Mouse (Mus musculus): ENCODE results near the gene Hoxc10.

The Hoxc10 gene

DNA sequence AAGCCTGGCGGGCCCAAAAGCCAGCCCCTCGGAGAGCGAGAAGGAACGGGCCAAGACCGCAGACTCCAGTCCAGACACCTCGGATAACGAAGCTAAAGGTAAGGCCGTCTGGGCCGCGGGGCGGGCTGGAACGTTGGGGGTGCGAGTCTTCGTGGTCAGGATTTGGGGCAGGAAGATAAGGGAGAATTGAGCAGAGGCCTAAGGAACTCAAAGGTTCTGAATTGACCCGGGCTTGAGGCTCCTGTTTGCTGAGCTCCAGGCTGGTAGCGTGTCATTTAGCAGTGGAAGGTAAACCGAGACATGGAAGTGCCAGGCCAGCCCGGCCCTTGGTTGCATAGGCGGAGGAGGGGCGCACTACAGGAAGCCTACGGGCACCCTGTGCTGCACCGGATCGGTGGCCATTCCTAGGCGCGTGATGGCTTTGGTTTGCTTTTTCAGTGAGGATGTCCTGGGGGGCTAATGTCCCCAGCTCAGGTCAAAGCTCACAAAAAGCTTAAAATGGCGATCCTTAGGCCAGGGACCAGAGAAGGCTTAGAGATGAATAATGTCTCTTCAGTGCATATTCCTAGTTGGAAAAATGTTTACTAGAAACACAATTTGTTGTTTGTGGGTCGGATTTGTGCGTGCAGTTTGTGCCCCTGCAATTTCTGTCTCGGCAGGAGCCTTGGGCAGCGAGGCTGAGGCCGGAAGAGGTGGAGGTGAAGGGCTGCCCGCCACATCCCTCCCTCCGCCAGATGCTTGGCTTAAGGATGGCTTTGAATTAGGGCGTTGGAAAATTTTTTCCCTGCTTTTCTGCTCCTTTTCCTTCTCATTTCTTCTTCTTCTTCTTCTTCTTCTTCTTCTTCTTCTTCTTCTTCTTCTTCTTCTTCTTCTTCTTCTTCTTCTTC, 1.2 kb downstream of the Hoxc10 start:
- no peak for DNase-seq (ENCODE audit: low read depth, low spot score)

- no peak for DNase-seq (ENCODE audit: low read depth, low spot score)
Observed at GRCm38 (mm10) chr15:102969296-102969695, 2.7 kb downstream of the Hoxc10 start.

GRCm38 (mm10) chr15:102970740-102971139, 4.1 kb downstream of the Hoxc10 start:
- no peak for DNase-seq (ENCODE audit: low read depth, low spot score)

- DNase-seq (ENCODE audit: low read depth, low spot score): no peak
Observed at GRCm38 (mm10) chr15:102972254-102972653, 5.7 kb downstream of the Hoxc10 start.

DNA sequence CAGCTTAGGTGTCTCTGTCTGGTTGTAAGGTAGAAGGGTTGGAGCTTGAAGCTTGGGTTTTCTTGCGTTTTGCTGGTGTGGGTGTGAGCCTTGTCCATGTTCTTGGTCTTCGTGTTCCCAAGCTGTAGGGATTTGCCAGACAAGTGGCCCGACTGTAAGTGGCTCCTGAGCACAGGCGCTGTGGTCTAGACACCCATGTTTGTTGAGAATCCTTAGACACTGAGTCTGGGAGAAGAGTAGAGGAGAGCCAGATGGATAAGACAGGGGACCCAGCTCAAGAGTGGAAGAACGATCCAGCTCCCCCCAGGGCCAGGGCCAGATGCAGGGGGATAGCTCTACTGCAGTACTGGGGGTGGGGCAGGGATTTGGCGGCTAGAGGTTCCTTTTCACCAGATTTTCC, 6.2 kb downstream of the Hoxc10 start:
- no peak for DNase-seq (ENCODE audit: low read depth, low spot score)

DNA sequence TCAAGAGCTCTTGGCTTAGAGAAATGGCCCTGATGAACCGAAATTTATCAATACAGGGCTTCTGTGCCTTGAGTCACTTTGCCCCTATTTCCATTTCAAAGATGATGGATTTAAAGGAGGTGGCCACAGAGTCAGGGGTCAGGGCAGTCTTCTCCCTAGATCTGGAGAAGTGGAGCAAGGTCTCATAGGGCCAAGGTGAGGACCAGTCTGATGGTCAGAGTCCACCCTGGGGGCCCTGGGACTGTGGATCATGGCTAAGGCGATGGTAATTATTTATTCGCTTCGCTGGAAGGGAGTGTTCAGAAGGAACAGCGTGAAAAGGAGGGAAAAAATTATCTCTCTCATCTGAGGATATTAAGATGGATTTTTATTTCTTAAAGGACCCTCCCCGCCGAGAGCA, 8.4 kb downstream of the Hoxc10 start:
- DNase-seq (ENCODE audit: low read depth, low spot score): no peak

GRCm38 (mm10) chr15:102975688-102976111, 9.1 kb downstream of the Hoxc10 start:
- DNase-seq (ENCODE audit: low read depth, low spot score): no peak

DNA sequence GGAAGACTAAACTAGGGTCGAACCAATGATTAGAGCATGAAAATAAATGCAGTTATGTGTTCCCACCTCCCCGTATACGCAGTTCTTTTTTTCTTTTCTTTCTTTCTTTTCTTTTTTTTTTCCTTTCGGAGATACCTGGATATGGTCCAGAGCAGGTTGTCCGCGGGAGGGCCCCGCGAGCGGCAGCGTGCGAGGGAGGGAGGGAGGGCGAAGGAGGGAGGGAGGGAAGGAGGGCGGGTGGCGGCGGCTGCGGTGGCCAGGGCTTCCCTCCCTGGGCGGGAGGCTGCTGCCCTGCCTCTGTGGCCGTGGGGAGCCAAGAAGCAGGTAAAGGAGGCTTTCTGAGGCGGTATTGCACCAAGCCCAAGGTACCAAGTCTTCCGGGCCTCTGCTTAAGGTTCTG, 9.6 kb downstream of the Hoxc10 start, which contains the start of gene Hoxc9:
Gene Hoxc9 (plus strand): TSS at position 269 of the 400 bp plus-strand sequence.
- no peak for DNase-seq (ENCODE audit: low read depth, low spot score)

DNA sequence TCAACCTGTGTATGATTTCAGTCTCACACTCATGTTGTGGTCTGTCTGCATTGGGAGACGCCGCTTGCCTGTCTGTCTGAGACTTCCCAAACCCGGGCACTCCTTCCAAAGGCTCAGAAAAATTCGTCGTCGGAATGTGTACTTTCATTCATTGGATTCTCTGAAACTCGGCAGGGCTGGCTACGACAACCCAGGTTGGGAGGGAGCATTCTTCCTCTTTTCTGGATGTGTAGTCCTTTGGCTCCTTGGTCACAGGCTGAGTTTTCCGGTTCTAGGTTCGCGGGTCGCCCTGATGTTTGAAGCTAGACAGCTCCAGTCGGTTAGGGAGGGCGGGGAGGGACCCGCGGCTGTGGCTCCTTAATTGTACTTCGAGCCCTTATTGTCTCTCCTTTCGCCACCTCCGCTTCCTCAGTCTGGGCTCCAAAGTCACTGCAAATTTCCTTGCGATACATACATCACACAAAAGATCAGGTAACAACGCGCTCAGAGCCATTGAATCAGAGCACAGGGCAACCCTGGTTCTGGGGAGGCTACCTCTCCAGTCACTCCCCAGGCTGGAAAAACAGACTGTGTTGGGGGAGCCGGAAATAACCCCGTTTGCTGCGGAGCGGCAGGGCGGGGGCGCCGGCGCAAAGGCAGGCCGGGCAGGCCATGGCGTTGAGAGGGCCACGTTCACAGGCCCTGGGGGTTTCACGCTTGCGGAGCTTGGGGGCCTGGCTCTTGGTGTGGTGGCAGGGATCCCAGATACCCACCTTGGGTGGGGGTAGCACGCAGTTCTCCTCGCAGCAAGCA, 10.2 kb downstream of the Hoxc10 start:
- DNase-seq (ENCODE audit: low read depth, low spot score): no peak

DNA sequence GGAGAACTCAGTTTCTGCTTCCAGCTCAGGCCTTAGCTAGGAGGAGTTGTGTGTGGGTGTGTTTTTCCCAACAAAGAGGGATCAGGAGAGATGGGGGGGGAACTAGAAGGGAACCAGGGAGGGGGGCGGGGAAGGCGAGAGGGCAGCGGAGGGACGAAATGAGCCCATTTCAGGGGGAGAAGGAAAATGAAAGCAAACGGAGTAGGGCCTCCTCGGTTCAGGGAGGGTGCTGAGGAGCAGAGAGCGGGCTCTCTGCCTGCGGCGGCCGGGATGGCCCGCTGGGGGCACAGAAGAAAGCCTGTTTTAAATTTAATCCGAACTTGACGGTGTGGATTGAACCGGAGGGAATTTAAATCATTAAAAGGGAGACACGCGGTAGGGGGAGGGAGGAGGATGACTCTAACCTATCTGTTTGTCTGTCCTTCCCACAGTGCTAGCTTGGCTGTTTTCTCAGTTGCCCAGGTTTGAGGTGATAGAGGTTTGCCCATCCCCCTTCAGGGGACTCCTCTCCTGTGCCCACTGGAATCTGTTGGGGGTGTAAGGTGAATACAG, 10.9 kb downstream of the Hoxc10 start:
- DNase-seq (ENCODE audit: low read depth, low spot score): no peak

- no peak for DNase-seq (ENCODE audit: low read depth, low spot score)
Observed at GRCm38 (mm10) chr15:102978615-102979515, 12.3 kb downstream of the Hoxc10 start.

GRCm38 (mm10) chr15:102979936-102980335, 13.3 kb downstream of the Hoxc10 start:
- no peak for DNase-seq (ENCODE audit: low read depth, low spot score)

DNA sequence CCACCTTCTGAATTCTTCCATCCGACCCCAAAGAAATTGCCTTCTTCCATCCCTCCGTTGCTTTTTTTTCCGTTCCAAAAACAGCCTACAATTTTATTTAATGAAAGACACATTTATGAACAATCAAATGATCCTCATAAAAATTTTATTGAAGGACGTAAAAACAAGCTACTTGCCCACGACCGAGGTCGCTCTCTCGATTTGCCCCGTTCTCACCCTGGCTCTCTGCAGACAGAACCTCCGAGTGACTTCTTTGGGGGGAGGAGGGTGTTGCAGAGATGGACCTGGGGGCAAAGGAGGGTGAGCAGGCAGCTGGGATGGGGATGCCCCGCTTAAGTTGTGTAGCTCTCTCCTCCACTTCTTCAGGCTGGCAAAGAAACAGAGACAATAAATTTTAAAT, 13.8 kb downstream of the Hoxc10 start:
- DNase-seq (ENCODE audit: low read depth, low spot score): no peak

DNA sequence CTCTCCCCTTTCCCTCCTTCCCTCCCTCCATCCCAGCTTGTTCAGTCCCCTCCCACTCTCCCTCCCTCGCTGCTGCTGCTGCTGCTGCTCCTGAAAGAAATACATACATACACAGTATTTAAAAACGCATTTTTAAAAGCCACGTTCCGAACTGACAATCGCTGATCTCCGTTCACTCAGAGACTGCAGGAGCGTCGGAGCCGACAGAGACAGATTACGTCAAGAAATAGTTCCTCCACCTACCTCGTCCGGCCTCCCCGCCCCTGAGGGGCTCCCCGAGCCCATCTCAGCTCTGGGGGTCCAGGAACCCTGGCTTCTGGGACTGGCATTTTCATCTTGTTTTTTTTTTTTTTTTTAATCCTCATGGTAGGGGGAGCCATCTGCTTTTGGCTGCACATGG, 14.3 kb downstream of the Hoxc10 start:
- DNase-seq (ENCODE audit: low read depth, low spot score): no peak

DNA sequence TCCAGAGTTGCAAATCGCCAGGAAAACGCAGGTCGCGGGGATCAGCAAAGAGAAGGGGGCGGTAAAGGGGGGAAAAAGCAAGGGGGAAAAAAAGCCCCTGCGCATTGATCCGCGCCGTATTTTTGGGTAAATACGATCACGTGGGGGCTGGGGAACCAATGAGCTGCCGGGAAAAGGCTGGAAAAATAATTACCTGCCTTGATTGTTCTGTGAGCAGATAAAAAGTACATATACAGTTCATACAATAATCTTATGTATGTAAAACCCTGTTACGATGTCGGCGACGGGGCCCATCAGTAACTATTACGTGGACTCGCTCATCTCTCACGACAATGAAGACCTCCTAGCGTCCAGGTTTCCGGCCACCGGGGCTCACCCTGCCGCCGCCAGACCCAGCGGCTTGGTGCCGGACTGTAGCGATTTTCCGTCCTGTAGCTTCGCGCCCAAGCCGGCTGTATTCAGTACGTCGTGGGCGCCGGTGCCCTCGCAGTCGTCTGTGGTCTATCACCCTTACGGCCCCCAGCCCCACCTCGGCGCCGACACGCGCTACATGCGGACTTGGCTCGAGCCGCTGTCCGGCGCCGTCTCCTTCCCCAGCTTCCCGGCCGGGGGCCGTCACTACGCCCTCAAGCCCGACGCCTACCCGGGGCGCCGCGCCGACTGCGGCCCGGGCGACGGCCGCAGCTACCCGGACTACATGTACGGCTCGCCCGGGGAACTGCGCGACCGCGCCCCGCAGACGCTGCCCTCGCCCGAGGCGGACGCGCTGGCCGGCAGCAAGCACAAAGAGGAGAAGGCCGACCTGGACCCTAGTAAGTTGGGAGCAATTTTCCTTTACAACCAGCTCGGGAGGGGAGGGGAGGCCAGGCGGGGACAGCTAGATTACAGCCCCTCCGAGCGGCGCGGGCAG, 15.0 kb downstream of the Hoxc10 start:
- DNase-seq (ENCODE audit: low read depth, low spot score): peak; percentile 75

- no peak for DNase-seq (ENCODE audit: low read depth, low spot score)
Observed at GRCm38 (mm10) chr15:102983716-102984115, 17.1 kb downstream of the Hoxc10 start.

DNA sequence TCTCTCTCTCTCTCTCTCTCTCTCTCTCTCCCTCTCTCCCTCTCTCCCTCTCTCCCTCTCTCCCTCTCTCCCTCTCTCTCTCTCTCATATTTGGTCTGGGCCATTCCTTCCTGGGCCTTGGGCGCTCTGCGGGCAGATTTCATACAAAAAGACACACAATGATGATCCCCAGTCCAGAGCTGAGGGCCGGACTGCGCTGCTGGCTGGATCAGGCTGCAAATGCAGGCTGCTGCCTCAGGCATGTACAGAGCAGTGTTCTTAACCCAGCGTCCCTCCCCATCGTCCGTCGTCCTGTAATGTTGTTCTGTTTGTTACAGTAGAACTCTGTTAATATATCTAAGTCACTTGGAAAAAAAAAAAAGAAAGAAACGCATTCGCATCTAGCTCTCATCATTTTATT, 17.9 kb downstream of the Hoxc10 start:
- no peak for DNase-seq (ENCODE audit: low read depth, low spot score)

DNA sequence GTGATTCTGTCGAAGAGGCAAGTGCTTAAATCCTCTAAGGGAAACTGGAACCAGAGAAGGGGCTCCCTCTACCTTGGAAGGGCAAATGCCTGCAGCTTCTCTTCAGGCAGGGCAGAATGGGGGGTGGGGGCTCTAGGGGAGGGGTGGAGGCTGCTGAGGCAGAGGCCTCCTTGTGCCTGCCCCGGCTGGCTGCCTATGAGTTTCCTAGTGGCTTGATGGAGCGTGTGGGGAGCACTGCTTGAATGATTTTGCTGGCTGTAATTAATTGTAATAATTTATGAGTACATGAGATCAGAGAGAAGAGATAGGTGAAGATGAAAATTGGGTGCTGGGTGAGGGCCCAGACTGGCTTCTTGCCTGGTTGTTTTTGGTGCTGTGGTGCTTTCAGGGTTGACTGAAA, 18.3 kb downstream of the Hoxc10 start:
- DNase-seq (ENCODE audit: low read depth, low spot score): no peak

GRCm38 (mm10) chr15:102987124-102987833, 20.7 kb downstream of the Hoxc10 start:
- peak; percentile 95 for DNase-seq (ENCODE audit: low read depth, low spot score)

GRCm38 (mm10) chr15:102988078-102988477, 21.5 kb downstream of the Hoxc10 start:
- no peak for DNase-seq (ENCODE audit: low read depth, low spot score)

All from forelimb bud, embryonic 11.5 days (tissue).